ENCODE assay signal across 9 mouse cellular contexts in the genomic region with DNA sequence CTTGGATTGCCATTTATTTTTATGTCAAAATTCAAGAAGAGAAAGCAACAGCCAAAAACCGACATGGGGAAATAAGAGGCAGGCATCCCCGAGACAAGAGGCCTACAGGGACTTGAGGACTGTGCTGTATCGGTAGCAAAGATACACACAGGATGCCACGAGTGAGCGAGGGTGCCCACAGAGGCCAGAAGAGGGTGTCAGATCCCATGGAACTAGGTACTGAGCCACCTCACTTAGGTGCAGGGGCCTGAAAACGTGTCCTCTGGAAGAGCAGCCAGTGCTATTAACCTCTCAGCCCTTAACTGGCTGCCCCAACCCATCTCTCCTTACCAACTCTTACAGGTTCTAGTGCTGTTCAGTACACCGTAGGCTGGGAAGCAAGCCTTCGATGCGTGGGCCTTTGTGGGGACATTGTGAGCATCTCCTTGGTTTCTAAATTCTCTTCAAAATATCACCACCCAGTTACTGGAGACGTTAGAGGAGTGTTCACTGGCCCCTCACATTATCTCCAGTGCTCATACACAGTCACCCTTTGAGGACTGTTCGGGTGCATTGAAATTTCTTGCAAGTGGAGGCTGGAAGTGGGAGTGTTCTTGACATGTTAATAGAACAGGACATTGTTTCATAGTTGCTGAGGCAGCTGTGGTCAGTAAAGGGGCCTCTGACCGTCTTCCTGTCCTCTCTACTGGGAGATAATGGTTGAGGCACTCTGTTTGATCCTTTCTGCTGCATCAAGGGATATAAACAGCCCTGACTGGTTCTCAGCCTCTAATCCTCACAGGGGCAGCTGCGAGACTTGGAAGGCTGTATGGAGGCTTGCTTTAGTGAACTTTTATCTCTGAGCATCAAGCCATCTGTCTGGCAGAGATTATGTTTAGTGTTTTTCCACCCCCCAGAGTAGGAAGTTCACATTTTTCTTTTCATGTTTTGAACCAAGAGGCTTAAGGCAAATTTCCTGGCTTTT. TPM values are rescaled to one million over a fixed set of nuclear protein-coding genes. Genes with fewer than 3 reads are reported as not detected.
A peak's percentile ranks its signal among the peaks of the same experiment; 100 is the strongest.
DNase-seq lines count a peak whose midpoint lies in the region; ATAC-seq and TF ChIP-seq lines count a peak whose summit lies in the region.
"Had no signal": no experiment of that assay in that cellular context is flagged by ENCODE, and none has a peak within 500 bp of the region (broad histone marks: within the 10 kb centered on the region; RNA-seq: fewer than 3 reads in every experiment).

No protein-coding gene starts in this region.

- peak overlapping the region; percentile 50; the same call in 1 of the 2 replicates for H3K27ac ChIP-seq in heart, postnatal 0 days (ENCODE audit: low read depth)
- peak overlapping the region; percentile 38; the same call in 1 of the 2 replicates for H3K27ac ChIP-seq in hindbrain, embryonic 14.5 days
- H3K27ac ChIP-seq in midbrain, embryonic 13.5 days, result peak overlapping the region; percentile 69

- peaks cover 12% of the 10 kb centered on the region for H3K4me1 ChIP-seq in heart, postnatal 0 days (ENCODE audit: control insufficient read depth, insufficient read depth)
- H3K4me1 ChIP-seq in hindbrain, embryonic 14.5 days (replicated peaks; ENCODE audit: control insufficient read depth, insufficient read depth, low read length), result peaks cover 7% of the 10 kb centered on the region
- peaks cover 34% of the 10 kb centered on the region for H3K4me1 ChIP-seq in midbrain, embryonic 13.5 days (replicated peaks)

- no peak for TF ChIP-seq EP300 in heart, postnatal 0 days (IDR thresholded peaks at IDR 0.05; ENCODE audit: low read depth)

- WGBS in heart, postnatal 0 days, result 55% methylated on average over 13 of the region's 13 CpGs
- 63% methylated on average over 13 of the region's 13 CpGs for WGBS in hindbrain, embryonic 14.5 days
- 47% methylated on average over 13 of the region's 13 CpGs for WGBS in midbrain, embryonic 13.5 days

- no peaks in the 10 kb centered on the region for H3K9me3 ChIP-seq in heart, postnatal 0 days (replicated peaks; ENCODE audit: control insufficient read depth, low read length)
- no peaks in the 10 kb centered on the region for H3K9me3 ChIP-seq in hindbrain, embryonic 14.5 days (ENCODE audit: control insufficient read depth, low read length)
- no peaks in the 10 kb centered on the region for H3K9me3 ChIP-seq in midbrain, embryonic 13.5 days

- no peaks in the 10 kb centered on the region for H3K27me3 ChIP-seq in heart, postnatal 0 days (ENCODE audit: control insufficient read depth, insufficient read depth, low read length)
- no peaks in the 10 kb centered on the region for H3K27me3 ChIP-seq in hindbrain, embryonic 14.5 days (ENCODE audit: control insufficient read depth, insufficient read depth, low read length)
- no peaks in the 10 kb centered on the region for H3K27me3 ChIP-seq in midbrain, embryonic 13.5 days

- H3K4me2 ChIP-seq in heart, postnatal 0 days (ENCODE audit: low read depth, low read length), result no peak overlapping the region
- H3K4me2 ChIP-seq in hindbrain, embryonic 14.5 days (replicated peaks), result no peak overlapping the region
- H3K4me2 ChIP-seq in midbrain, embryonic 13.5 days (replicated peaks), result no peak overlapping the region

- no peak overlapping the region for H3K4me3 ChIP-seq in heart, postnatal 0 days (ENCODE audit: low read depth, low read length)
- H3K4me3 ChIP-seq in hindbrain, embryonic 14.5 days (replicated peaks; ENCODE audit: low read length), result no peak overlapping the region
- H3K4me3 ChIP-seq in midbrain, embryonic 13.5 days (replicated peaks), result no peak overlapping the region

- intact Hi-C loops in heart, postnatal 14 days (cut with DNase I), result no loop called here

- no peak for DNase-seq in heart, postnatal 0 days (ENCODE audit: low spot score)
- DNase-seq in heart, postnatal 14 days, result no peak
- DNase-seq in c-Kit-positive CD71-positive TER-119-positive erythroid progenitor cells, embryonic 14.5 days (ENCODE audit: low spot score), result peak; percentile 62
- no peak for DNase-seq in hindbrain, embryonic 14.5 days (ENCODE audit: low spot score)
- no peak for DNase-seq in cerebellum, adult 8-10 months
- no peak for DNase-seq in right cerebral cortex, postnatal 14 days
- no peak for DNase-seq in thymus, postnatal 36 days
- DNase-seq: embryo, embryonic 11 days had no signal

- H3K36me3 ChIP-seq in heart, postnatal 0 days (replicated peaks; ENCODE audit: control insufficient read depth, insufficient read depth, low read length), result peaks cover 71% of the 10 kb centered on the region
- peaks cover 79% of the 10 kb centered on the region for H3K36me3 ChIP-seq in hindbrain, embryonic 14.5 days (replicated peaks; ENCODE audit: control insufficient read depth, insufficient read depth)
- H3K36me3 ChIP-seq in midbrain, embryonic 13.5 days, result peaks cover 82% of the 10 kb centered on the region

- H3K9ac ChIP-seq in heart, postnatal 0 days (replicated peaks; ENCODE audit: low read depth, low read length), result no peak overlapping the region
- no peak overlapping the region for H3K9ac ChIP-seq in hindbrain, embryonic 14.5 days
- H3K9ac ChIP-seq in midbrain, embryonic 13.5 days (replicated peaks), result no peak overlapping the region

- ATAC-seq in heart, postnatal 0 days (ENCODE audit: insufficient read depth, low read depth), result peak; percentile 36; the same call in 1 of the 2 replicates
- no peak for ATAC-seq in hindbrain, embryonic 14.5 days (ENCODE audit: low FRiP score)
- ATAC-seq in midbrain, embryonic 13.5 days, result peak; percentile 73

- TF ChIP-seq CTCF in heart, postnatal 0 days (IDR thresholded peaks at IDR 0.05; ENCODE audit: low read depth), result no peak

RNA-seq across cellular contexts. Expression of gene Cemip2, which starts 21.6 kb away (rescaled TPM):
- 55.8 and 58.8 TPM in 2 replicates for total RNA-seq in heart, postnatal 0 days (2014; rRNA removed; ENCODE audit: low replicate concordance)
- 19.1 and 20.2 TPM in 2 replicates for polyA plus RNA-seq in heart, postnatal 0 days (2015; fragmentation: Nextera tagmentation; extraction: Ambion mirVana)
- total RNA-seq in heart, postnatal 14 days (2021), result 10 to 100 TPM; 20.7 to 22.2 TPM
- 26.4 and 26.8 TPM in 2 replicates for polyA plus RNA-seq in hindbrain, embryonic 14.5 days (2014; fragmentation: Nextera tagmentation; extraction: Ambion mirVana)
- 73.8 and 76.2 TPM in 2 replicates for polyA plus RNA-seq in midbrain, embryonic 13.5 days (2015; fragmentation: Nextera tagmentation; extraction: Ambion mirVana)
